Mouse (Mus musculus): ENCODE data around the gene Ctsf. TPM values are rescaled to one million over a fixed set of nuclear protein-coding genes. Genes with fewer than 3 reads are reported as not detected.
"Not testable (repeated sequence)": the region's sequence is repeated elsewhere in the genome, so short reads cannot be mapped to it uniquely, and the experiment has no call there.

The Ctsf gene
- total RNA-seq, 2 experiments from 2014 or later: 103 to 112 TPM

DNA sequence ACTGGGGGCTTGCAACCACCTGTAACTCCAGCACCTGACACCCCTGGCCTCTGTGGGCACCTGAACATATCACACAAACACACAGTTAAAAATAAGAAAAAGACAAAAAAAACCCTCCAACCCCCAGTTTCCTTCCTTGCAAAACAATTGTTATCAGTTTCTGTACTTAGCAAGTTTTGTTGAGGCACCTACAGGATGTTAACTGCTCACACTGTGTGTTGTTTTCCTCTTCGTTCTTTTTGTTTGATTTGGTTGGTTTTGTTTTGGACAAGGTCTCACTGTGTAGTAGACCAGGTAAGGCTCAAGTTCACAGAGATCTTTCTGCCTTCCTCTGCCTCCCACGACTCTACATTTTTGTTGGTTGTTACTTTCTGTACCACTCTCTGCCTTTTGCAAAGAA is 12.3 kb upstream of the Ctsf start:
- DNase-seq (ENCODE audit: low spot score in 2 of 2): no peak
- intact Hi-C loops (cut with DNase I): no loop called here

DNA sequence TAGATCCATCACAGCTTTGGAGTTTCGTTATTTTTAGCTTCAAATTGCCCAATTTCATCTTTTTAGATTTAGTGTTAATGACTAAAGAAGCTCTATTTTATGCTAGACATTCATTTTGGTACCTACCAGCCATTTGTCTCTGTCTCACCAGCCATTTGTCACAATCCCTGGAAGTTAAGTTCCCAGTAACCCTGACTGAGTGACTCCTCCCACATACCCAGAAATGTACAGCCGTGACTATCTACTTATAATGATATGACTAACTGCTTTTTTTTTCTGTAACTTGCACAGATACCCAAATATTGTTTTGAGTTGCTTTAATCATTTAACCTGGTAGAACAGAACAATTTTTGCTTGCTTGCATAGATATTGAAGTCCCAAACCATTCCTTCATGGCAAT is 9.1 kb upstream of the Ctsf start:
- intact Hi-C loops (cut with DNase I): loop anchor here (5.0 kb wide), 1 partner anchor 89 kb away; the partner anchor contains the start of gene Rbm4b
- DNase-seq (ENCODE audit: low spot score in 2 of 2): no peak

DNA sequence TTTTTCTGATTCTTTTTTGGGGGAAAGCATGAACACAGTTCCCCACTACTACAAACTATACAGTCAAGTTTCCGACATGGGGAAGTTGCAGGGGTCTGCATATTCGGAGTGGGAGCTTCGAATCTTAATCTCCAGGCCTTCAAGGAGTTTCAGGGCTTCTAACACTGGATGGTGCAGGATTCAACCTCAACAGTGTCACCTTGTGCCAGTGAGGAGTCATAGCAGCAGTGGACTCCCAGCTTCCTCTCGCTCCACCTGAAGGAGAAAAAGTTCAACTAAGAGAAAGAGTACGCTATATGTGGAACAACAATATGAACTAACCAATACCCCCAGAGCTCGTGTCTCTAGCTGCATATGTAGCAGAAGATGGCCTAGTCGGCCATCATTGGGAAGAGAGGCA is 7.4 kb upstream of the Ctsf start:
- intact Hi-C loops (cut with DNase I): loop anchor here (5.0 kb wide), 1 partner anchor 90 kb away; the partner anchor contains the start of gene Rbm4b
- DNase-seq (ENCODE audit: low spot score in 2 of 2): no peak

DNA sequence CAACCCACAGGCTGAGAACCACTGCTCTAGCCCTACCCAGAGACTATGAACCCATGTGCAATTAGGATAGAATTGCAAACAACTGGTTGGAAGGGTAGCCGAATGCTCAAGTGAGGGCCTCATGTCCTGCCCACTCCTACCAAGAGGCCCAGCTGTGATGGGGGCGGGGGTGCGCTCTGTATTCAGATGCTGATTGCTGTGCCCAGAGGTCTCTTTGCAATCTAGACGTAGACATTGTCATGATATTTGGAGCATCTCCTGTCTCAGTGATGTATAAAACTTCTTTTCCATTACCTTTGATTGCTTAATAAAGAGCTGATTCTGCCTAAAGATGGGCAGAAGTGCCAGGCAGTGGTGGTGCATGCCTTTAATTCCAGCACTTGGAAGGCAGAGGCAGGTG is 5.1 kb upstream of the Ctsf start:
- intact Hi-C loops (cut with DNase I): loop anchor here (5.0 kb wide), 1 partner anchor 92 kb away; the partner anchor contains the start of gene Rbm4b
- no peak for DNase-seq (ENCODE audit: low spot score in 2 of 2)

DNA sequence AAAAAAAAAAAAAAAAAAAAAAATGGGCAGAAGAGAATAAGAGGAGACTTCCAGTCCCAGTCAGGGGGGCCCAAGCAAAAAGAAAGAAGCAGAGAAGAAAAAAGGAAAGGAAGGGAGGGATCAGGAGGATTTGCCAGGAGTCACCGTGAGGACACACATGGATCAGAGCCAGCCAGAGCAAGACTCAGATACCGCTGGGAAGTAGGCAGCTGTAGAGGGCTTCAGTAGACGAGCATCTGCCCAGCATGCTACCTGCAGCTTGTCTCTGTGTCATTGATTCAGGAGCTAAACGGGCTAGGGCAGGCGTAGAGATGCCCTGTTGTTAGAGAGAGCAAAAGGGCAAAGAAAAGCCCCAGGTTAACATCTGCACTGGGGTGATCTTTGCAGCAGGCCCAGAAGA is 4.6 kb upstream of the Ctsf start:
- intact Hi-C loops (cut with DNase I): no loop called here
- DNase-seq (ENCODE audit: low spot score in 2 of 2): no peak

DNA sequence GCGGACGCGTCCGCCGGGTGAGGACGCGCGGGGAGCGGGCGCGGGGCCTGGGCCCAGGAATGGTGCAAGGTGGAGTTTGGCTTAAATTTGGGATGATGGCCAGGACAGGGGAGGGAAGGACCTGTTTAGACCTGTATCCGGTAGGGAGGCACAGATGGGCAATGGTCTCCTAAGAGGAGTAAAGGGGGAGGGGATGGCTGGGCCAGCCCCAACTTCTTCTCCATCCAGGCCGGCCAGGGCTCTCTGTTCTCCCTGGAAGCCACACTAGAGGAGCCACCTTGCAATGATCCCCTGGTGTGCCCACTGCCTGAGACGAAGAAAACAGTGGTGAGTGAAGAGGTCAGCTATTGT is 515 bp downstream of the Ctsf start:
- DNase-seq (ENCODE audit: low spot score in 2 of 2): no peak
- intact Hi-C loops (cut with DNase I): no loop called here

DNA sequence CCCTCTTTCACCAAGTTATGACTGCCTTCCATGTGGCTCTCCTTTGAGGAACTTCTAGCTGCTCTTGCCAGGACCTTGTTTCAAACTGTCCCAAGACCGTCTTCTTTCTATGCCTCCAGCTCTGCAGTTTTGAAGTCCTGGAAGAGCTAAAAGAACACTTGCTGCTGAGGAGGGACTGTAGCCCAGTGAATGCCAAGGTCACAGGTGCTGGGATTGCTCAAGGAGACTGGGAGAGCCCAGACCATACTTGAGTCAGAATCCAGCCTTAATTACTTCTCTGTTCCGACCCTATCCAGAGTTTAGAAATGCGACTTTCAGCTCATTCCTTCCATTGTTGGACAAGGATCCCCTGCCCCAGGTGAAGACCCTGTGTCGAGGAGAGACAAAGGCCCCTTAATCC is 1.0 kb downstream of the Ctsf start:
- no peak for DNase-seq (ENCODE audit: low spot score in 2 of 2)
- intact Hi-C loops (cut with DNase I): no loop called here

DNA sequence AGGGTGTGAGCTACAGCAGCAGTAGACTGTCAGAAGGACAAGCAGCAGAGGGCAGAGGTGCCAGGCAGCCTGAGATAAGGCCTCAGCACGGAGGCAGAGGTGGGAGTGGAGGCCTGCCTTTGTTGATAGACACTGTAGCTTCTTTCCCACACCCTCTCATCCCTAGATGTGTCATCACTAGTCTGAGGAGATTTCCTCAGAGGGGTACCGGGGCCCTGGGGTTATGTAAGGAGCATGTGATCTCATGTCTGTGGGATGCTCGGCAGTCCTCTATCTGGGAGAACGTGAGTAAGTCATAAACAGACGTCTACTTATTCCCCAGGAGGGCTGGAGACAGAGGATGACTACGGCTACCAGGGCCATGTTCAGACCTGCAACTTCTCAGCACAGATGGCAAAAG is 4.2 kb downstream of the Ctsf start:
- intact Hi-C loops (cut with DNase I): no loop called here
- no peak for DNase-seq (ENCODE audit: low spot score in 2 of 2)

DNA sequence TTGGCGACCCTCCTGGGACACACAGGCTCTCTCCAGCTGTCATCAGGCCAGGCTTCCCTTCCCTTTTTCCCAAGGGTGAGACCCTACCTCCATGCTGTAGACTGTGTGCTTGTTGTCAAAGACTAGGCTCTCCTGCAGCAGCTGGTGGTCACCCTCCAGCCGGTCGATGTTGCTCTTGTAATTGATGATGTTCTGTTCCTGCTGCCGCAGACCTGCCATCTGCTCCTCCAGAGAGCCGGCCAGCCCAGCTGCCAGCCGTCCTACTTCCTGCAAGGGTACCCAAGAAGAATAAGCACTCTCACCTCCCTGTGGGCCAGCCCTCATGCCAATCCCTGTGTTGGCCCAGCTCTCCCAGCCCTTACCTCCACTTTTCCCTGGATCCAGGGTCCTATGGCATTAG is 8.1 kb downstream of the Ctsf start:
- intact Hi-C loops (cut with DNase I): no loop called here
- no peak for DNase-seq (ENCODE audit: low spot score in 2 of 2)

DNA sequence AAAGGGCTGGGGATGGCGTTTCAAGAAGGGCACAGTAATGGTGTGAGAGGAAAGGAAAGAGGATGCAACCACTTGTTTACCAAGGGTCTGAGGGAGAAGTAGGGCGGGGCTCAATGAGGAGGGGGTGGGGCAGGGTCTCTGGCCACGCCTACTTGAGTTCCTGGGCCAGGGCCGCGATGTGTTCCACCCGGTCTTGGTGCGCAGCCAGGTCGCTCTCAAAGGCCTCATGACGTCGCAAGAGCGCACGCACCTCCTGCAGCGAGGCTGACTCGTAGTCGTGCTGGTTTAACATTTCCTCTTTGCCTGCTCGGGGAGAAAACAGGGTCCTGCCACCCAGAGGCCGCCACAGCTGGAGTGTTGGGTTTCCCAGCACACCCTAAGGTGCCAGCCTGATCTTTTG is 10.2 kb downstream of the Ctsf start:
- intact Hi-C loops (cut with DNase I): no loop called here
- no peak for DNase-seq (ENCODE audit: low spot score in 2 of 2)

DNA sequence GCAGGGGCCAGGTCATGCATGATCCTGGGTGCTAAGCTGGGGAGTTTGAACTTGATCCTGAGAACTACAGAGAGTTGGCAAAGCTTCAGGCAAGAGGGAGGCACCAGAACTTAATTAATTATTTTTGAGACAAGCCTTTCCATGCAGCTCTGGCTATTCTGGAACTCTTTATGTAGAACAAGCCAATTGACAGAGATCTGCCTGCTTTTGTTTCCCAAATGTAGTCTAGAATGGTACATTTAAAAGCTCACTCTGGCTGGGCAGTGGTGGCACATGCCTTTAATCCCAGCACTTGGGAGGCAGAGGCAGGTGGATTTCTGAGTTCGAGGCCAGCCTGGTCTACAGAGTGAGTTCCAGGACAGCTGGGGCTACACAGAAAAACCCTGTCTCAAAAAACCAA is 19.7 kb downstream of the Ctsf start:
- intact Hi-C loops (cut with DNase I); DNase-seq (ENCODE audit: low spot score in 2 of 2): not testable (repeated sequence)

DNA sequence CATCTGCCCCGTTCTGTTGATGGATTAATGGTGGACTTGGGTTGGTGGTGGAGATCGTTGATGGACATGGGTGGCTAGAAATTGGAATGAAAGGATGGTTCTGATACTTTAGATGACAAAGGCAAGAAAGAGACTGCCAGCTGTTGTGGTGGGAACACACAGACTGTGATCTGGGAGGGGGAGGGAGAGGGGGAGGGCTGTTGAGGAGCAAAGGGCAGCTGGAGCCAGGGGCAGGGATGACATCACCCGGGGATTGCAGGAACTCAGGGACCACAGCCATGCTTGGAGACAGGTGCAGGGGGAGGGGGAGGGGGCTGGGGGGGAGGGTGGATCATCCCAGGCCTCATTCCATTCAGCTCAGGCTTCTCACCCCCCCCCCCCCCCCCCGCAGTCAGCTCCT is 21.3 kb downstream of the Ctsf start:
- DNase-seq (ENCODE audit: low spot score in 2 of 2): no peak
- intact Hi-C loops (cut with DNase I): no loop called here

DNA sequence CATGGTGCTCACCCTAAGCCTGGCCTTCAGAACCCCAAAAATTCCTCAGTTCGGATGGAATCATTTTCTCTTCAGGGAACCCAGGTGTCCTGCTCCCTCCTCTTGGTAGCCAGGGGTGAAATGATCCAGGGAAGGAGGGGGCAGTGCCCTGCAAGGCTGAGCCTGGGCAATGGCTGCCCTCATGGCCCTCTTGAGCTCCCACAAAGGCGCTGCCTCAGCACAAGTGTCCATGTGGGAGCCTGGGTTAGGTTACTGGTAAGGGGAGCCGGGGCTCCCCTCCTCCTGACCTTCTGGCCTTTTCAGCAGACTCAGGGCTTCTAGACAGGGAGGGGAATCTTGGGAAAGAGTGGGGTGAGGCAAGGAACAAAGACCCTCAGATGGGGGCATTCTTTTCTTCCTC is 21.8 kb downstream of the Ctsf start:
- no peak for DNase-seq (ENCODE audit: low spot score in 2 of 2)
- intact Hi-C loops (cut with DNase I): no loop called here

DNA sequence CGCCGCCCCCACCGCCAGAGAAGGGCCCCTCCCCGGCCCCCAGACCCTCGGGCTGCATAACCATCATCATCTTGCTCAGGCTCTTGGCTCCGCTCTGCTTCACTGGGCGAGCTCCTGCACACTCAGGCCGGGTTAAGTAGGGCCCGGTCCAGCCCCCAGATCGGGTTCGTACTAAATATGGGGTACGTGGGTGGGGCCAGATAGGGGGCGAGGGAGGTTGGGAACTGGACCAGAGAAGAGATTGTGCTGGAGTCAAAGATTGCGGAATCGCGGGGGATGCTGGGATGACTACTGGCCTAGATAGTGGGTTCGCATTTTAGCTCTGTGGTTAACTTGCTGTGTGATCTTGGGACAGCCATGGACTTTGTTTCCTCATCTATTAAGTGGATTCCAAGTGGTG is 22.9 kb downstream of the Ctsf start, which contains the start of gene Actn3:
Gene Actn3 (minus strand): TSS at position 125 of the 400 bp plus-strand sequence.
- DNase-seq (ENCODE audit: low spot score in 2 of 2): no peak
- intact Hi-C loops (cut with DNase I): no loop called here

DNA sequence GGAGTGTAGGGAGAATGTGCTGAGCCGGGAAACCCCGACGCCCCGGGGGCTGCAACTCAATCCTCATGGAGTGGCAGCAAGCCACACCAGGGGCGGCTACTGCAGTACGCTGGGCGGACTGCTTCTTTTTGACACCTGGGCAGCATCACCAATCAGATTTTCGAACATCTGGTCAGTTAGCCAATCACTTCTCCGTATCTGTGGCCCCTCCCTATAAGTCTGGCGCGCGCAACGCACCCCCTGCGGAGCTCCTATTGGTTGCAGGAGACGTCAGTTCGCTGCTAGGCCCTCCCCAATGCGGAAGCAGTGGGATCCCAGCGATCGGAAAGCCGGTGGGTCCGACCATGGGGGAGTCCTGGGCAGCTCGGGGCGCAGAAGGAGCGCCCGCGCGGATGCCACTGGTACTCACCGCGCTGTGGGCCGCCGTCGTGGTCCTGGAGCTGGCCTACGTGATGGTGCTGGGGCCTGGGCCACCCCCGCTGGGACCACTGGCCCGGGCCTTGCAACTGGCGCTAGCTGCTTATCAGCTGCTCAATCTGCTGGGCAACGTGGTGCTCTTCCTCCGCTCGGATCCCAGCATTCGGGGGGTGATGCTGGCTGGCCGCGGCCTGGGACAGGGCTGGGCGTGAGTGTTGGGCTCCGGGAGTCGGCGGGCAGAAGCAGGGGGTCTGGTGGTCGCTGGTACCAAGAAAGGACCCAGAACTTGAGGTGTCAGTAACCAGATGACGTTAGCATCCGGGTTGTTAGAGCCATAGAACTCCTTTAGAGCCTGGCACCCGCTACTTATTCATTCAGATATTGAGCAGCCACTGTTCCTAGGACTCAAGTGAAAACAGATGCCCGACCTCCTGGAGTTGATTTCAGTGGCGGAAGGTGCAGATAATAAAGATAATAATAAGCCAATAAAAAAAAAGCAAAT is 23.7 kb downstream of the Ctsf start, which contains the start of gene Zdhhc24:
Gene Zdhhc24 (plus strand): TSS at position 264 of the 919 bp plus-strand sequence.
- peak; percentile 96 for DNase-seq (ENCODE audit: low spot score in 2 of 2)

DNA sequence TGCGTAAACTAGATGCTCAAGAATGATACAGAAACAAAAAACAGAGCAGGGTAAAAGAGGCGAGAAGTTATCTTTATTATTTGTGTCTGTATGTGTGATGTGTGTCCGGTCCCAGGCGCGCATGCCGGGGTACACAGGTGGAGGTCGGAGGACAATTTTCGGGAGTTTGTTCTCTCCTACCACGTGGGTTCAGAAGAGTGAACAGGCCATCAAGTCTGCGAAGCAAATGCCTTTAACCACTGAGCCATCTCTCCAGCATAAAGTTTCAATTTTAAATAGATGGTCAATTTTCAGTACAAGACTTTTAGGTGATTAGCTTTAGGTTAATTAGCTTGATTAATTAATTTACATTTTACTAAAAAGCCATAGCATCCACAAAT is 24.4 kb downstream of the Ctsf start:
- intact Hi-C loops (cut with DNase I): no loop called here
- no peak for DNase-seq (ENCODE audit: low spot score in 2 of 2)

More for the DNA sequence above, 23.7 kb downstream of the Ctsf start, which contains the start of gene Zdhhc24:
- intact Hi-C loops (cut with DNase I): no loop called here

DNA sequence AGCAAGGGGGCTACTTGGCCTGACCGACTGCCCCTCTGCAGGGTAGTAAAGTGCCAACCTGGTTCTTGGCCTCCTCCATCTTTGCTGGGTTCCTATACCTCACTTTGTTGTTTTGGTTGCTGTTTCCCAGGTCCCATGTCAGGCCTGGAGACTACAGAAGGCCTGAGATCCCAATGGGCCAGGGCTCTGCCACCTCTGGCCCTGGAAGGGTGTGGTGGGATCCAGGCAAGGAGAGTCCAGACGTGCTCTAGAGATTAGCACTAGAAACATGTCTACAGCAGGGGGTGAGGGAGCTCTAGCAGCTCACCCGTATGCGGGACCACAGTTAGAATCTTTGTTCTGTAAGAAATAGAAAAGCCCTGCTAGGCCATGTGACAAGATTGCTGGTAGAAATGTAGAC is 29.0 kb downstream of the Ctsf start:
- intact Hi-C loops (cut with DNase I): no loop called here
- no peak for DNase-seq (ENCODE audit: low spot score in 2 of 2)

DNA sequence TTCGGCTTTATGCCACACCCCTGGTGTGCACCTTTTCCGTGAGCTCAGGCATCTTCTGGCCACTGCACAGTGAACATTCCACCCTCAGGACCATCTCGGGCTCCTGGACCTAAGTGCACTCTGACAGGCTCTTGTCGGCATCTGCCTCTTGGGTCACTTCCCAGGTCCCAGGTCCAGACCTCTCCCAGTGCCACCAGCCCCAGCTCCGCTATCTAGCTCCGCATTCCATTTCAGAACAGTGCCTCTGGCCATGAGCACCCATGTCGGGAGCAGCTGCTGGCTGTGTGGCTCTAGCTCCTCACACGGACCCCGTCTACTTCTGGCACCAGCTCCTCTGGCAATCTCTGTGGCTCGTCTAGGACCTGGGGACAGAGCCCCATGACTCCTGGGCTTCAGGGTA is 34.9 kb downstream of the Ctsf start:
- intact Hi-C loops (cut with DNase I): no loop called here
- no peak for DNase-seq (ENCODE audit: low spot score in 2 of 2)

DNA sequence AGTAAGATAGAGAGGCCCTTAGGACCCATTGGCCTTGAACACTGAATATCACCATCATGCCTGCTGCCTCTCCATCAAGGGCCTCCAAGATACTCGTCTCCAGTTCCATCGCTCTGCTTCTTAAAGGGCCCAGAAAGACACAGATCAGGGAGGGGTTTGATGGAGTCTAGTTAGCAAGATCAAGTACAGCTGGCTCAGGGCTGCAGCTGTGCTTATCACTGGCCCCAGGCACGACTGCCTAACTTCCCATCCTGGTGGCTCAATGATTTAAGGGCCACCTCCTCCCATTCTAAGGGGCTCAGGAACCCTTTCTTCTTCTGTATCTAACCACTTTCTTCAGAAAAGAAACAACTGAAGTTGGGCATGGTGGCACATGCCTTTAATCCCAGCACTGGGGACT is 36.9 kb downstream of the Ctsf start:
- intact Hi-C loops (cut with DNase I): no loop called here
- DNase-seq (ENCODE audit: low spot score in 2 of 2): no peak

DNA sequence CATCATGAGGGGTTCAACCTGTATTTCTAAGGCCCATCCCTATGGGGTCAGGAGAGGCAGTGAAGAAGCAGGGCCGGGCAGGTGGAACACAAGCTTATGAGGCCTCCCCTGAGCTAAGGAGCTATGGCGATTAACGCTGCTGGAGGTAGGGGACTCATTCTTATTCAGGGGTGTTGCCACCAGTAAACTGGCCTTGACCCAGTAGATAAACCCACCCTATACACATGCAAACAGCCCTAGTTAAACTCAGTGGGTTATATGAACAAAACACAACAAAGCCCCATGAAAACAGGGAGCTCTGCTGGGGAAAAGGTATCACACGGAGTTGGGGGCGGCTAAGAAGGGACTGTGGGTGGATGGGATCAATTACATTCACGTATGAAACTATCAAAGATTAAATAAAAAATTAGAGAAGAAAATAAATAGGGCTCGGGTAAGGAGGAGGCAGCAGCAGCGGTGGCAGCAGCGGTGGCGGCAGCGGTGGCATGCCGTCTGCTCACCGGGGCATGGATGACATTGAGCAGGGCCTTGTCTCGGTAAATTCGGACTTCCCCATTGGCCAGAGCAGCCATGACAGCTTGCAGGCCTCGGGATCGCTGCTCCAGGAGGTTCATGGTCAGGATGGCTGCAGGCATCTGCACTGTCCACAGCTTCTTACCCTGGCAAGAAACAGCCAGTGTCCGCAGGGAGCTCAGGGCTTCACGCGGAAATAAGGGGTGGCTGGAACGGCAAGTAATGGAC is 42.0 kb downstream of the Ctsf start:
- no peak for DNase-seq (ENCODE audit: low spot score in 2 of 2)
- intact Hi-C loops (cut with DNase I): no loop called here

DNA sequence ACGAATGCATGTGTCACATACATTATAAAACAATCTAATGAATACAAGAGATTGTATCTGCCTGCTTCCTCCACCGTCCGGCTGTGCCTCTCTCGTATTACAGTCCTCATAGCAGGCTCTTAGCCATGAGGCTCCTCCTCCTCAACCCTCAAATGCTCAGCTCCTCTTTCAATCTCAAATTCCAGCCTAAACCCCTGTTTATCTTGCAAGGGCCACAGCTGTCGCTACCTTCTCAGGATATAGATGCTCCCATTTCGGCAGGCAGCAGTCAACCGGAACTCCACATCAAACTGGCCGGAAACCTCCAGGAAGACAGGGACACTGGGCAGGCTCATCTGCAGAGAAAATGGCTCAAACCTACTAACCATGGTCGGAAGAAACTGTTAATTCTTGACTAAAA is 44.0 kb downstream of the Ctsf start:
- intact Hi-C loops (cut with DNase I): no loop called here
- DNase-seq (ENCODE audit: low spot score in 2 of 2): no peak
